Mouse (Mus musculus) testis, adult 2 months (tissue): ENCODE data around the gene Actr8.

Source experiments
- CTCF ChIP-seq: fragments of 200-500 bp; IDR thresholded peaks from 2 replicates; pipeline ENCODE4 v1.5.1; 2012; ENCODE audit warnings: low read depth, mild to moderate bottlenecking, inconsistent platforms, low read length, moderate library complexity; ENCODE audit not compliant: control insufficient read depth, insufficient read depth, insufficient replicate concordance
- POLR2A ChIP-seq: fragments of 200-500 bp; IDR thresholded peaks from 2 replicates; pipeline ENCODE4 v1.6.1; 2012; ENCODE audit warnings: low read depth, mild to moderate bottlenecking, inconsistent platforms, low read length, moderate library complexity; ENCODE audit not compliant: control insufficient read depth

GRCm38 (mm10) chr14:29987739-29988138 is 9.6 kb downstream of the Actr8 start:
- TF ChIP-seq CTCF (no peak), POLR2A (no peak)
